Mouse (Mus musculus) thymus, adult 2 months (tissue): ENCODE measurements around the gene Xpnpep3. TPM values are rescaled to one million over a fixed set of nuclear protein-coding genes. Genes with fewer than 3 reads are reported as not detected.

ENCODE experiments used
- DNase-seq: peaks from one replicate; pipeline ENCODE4 v3.0.0; 2021
- H3K27ac ChIP-seq: fragments of 200-500 bp; 2 replicates; pipeline ENCODE4 v1.5.1; 2012; ENCODE audit warnings: low read length, control low read depth; ENCODE audit not compliant: control insufficient read depth, insufficient read depth
- H3K27me3 ChIP-seq: fragments of 200-500 bp; 2 replicates; pipeline ENCODE4 v1.6.1; 2012; ENCODE audit warnings: mild to moderate bottlenecking, low read length, moderate library complexity, mixed read lengths; ENCODE audit not compliant: control insufficient read depth, insufficient read depth
- H3K36me3 ChIP-seq: fragments of 200-500 bp; 2 replicates; pipeline ENCODE4 v1.6.1; 2012; ENCODE audit warnings: mild to moderate bottlenecking, low read length, moderate library complexity; ENCODE audit not compliant: control insufficient read depth, insufficient read depth
- H3K4me1 ChIP-seq: fragments of 200-500 bp; replicated peaks from 2 replicates; pipeline ENCODE4 v1.6.1; 2012; ENCODE audit warnings: low read length; ENCODE audit not compliant: control insufficient read depth, insufficient read depth
- H3K4me3 ChIP-seq: fragments of 200-500 bp; 2 replicates; pipeline ENCODE4 v1.5.1; 2012; ENCODE audit warnings: mild to moderate bottlenecking, low read length, control low read depth, moderate library complexity; ENCODE audit not compliant: control insufficient read depth, insufficient read depth
- CTCF ChIP-seq: fragments of 200-500 bp; IDR thresholded peaks from 2 replicates; pipeline ENCODE4 v1.5.1; 2012; ENCODE audit warnings: mild to moderate bottlenecking, control low read depth, low read length, moderate library complexity, borderline replicate concordance; ENCODE audit not compliant: control insufficient read depth, poor library complexity, insufficient read depth; ENCODE audit errors: extremely low read depth
- POLR2A ChIP-seq: fragments of 200-500 bp; IDR thresholded peaks from 2 replicates; pipeline ENCODE4 v1.6.1; 2012; ENCODE audit warnings: mild to moderate bottlenecking, low read length, control low read depth, moderate library complexity; ENCODE audit not compliant: control insufficient read depth, poor library complexity, insufficient read depth; ENCODE audit errors: extremely low read depth
- WGBS: fragments of 180-500 bp; shearing (Covaris S2); methylation state at CpG from one replicate; pipeline ENCODE4 v1.1.7; 2018; 5-methylcytosine and 5-hydroxymethylcytosine counted together
- polyA plus RNA-seq: library from polyadenylated mRNA; depleted of rRNA; stranded (reverse); fragments of >200 nt; gene quantifications from 2 replicates; pipeline ENCODE4 v1.2.3, GENCODE M21; 2012; rRNA removed

Gene Xpnpep3
- 15.9 and 18.0 TPM in 2 replicates for polyA plus RNA-seq

DNA sequence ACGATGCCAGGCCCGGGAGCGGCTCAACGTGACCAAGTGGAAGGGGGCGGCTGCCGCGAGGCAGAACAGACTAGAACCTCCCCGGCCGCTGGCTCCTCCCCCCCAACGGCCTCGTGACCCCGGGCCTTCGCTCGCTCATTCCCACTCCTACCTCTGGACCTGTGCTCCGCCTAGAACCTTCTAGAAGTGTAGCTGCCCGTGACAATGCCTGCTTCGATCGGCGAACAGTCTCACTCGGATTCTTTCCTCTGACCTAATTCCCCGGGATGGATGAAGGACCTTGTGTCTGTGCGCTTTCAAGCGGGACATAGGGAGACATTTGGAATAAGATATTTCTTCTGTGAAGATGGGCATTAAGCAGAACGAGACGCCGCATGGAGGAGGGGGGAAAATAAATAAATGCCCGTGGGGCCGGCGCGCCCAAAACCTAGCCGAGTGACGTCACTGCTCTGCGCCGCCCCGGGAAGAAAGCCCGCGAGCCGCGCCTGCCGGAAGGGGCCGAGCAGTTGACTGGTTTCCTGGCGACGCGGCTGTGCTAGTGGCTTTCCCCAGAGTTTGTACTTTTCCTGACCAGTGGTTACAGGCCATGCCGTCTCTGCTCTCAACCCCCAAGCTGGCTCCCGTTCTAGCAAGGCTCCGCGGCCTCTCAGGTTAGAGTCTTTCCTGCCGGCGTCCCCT, at the start of gene Xpnpep3, which contains the start of gene St13:
TSS of gene Xpnpep3 (plus strand) at position 501 of the 678 bp plus-strand sequence.
TSS of gene St13 (minus strand) at position 440 of the 678 bp plus-strand sequence.
- under 1% methylated on average over 50 of the region's 50 CpGs for WGBS
- Histone ChIP-seq H3K4me3 (peak within 1 kb of the TSS; percentile 93), H3K27ac (peak within 1 kb of the TSS; percentile 87), H3K4me1 (no peaks in the 10 kb centered on the region), H3K27me3 (no peaks in the 10 kb centered on the region), H3K36me3 (no peaks in the 10 kb centered on the region)
- peak; percentile 95 for DNase-seq
- TF ChIP-seq CTCF (no peak), POLR2A (peak; percentile 49)

DNA sequence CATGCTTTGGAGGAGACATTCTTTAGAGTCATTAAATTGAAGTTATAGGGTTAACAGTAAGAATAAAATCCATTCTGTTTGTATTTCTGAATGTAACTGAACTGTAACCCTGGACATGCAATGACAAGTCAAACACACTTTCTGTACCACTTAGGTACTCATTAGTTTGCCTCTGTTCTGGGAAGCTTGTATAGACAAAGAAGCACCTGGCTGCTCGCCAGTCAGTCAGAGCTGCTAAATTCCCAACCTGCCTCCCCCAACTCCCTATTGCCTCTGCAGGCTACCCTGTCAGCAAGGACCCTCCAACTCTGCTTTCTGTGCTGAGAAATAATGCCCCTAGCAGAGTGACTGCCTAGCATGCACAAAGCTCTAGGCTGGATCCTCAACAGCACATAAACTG, 49.5 kb upstream of the Xpnpep3 start:
- 97% methylated on average over 1 of the region's 1 CpGs for WGBS
- Histone ChIP-seq H3K4me3 (no peak overlapping the region), H3K4me1 (no peaks in the 10 kb centered on the region), H3K27me3 (no peaks in the 10 kb centered on the region), H3K27ac (no peak overlapping the region), H3K36me3 (no peaks in the 10 kb centered on the region)
- no peak for DNase-seq
- no peak for TF ChIP-seq CTCF
- no peak for TF ChIP-seq POLR2A

DNA sequence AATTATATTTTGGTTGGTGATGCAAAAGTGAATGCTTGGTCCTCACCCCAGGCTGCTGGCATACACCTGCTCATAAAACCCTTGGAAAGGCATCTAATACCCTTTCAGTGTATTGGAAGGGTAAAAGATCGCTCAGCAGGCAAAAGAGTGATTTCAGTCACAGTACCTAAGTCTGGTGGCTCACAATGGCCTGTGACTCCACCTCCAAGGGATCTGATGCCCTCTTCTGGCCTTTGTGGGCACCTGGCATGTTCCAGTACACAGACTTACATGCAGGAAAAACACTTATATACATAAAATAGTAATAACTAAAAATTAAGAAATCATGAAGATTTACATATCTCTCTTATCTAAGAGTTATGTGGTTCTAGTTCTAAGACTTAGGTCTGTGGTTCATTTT, 47.3 kb upstream of the Xpnpep3 start:
- Histone ChIP-seq H3K27ac (no peak overlapping the region), H3K4me1 (no peaks in the 10 kb centered on the region), H3K36me3 (no peaks in the 10 kb centered on the region), H3K4me3 (no peak overlapping the region), H3K27me3 (no peaks in the 10 kb centered on the region)
- TF ChIP-seq POLR2A, result no peak
- no peak for TF ChIP-seq CTCF
- DNase-seq, result peak; percentile 6
- 63% methylated on average over 1 of the region's 1 CpGs for WGBS

DNA sequence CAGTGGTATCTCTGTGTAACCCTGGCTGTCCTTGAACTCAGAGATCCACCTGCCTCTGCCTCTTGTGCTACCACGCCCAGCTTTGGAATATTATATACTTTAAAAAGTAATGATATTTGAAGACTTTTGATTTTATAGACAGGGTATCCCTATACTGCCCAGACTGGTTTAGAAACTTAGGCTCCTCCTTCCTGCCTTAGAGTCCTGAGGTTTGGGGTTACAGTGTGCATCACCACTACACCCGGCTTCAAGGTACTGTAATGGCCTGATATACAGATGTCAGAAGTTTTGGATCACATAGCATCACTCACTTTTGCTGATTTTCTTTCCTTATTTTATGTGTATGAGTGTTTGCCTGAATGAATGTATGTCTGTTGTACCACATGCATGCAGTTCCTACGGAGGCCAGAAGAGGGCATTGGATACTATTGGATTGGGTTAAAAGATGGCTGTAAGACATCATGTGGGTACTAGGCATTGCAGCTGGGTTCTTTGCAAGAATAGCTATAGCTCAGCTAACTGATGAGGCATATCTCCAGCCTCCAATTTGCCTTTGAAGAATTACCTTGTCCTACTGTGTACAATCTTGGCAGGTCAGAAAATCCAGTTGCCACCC, 44.7 kb upstream of the Xpnpep3 start:
- TF ChIP-seq CTCF (no peak), POLR2A (no peak)
- Histone ChIP-seq H3K36me3 (no peaks in the 10 kb centered on the region), H3K4me3 (no peak overlapping the region), H3K27me3 (no peaks in the 10 kb centered on the region), H3K4me1 (no peaks in the 10 kb centered on the region), H3K27ac (no peak overlapping the region)
- 78% methylated on average over 3 of the region's 3 CpGs for WGBS
- DNase-seq, result peak; percentile 69

DNA sequence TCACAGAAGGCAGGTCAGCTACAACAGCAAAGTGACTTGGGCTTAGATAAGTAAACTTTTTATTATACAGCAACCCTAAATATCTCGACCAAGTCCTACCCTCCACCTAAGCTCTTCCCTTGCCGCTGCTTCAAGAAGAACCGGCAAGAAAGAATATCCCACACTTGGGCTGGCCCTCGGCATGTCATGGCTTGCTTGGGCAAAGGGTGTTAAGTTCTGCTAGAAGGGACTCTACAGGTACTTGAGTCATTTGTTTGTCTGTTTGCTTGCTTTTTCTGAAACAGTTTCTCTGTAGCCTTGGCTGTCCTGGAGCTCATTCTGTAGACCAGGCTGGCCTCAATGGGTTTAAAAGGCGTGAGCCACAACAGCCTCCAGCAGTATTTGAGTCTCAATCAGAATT, 43.0 kb upstream of the Xpnpep3 start:
- Histone ChIP-seq H3K27me3 (no peaks in the 10 kb centered on the region), H3K27ac (no peak overlapping the region), H3K4me3 (no peak overlapping the region), H3K4me1 (peaks cover 2% of the 10 kb centered on the region; the same call in 1 of the 2 replicates), H3K36me3 (no peaks in the 10 kb centered on the region)
- no peak for DNase-seq
- no peak for TF ChIP-seq POLR2A
- TF ChIP-seq CTCF, result no peak
- 92% methylated on average over 5 of the region's 5 CpGs for WGBS

DNA sequence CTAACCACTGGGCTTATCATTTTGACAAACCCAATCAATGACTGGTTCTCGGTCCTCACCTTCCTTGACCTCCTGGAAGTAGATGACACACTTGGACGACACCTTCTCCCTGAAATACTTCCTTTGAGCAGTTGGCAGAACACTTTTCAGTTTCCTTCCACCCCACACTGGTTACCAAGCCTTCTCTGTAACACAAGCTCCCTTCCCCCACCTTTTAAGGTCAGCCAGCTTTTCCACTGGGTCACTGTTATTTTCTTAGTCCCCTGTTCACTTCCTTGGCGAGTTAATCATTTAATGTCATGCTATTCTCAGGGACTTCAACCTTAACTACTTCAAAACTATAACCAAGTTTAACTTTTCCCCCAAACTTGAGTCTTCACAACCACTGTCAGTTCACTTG, 41.0 kb upstream of the Xpnpep3 start:
- H3K27ac ChIP-seq, result no peak overlapping the region
- peaks cover 2% of the 10 kb centered on the region; the same call in 1 of the 2 replicates for H3K4me1 ChIP-seq
- H3K36me3 ChIP-seq, result no peaks in the 10 kb centered on the region
- TF ChIP-seq CTCF, result no peak
- no peak for TF ChIP-seq POLR2A
- whole genome bisulfite sequencing, result 92% methylated on average over 3 of the region's 3 CpGs
- DNase-seq, result no peak
- no peaks in the 10 kb centered on the region for H3K27me3 ChIP-seq
- H3K4me3 ChIP-seq, result no peak overlapping the region
